1 mouse cellular context compared by ENCODE assay signal in the genomic region with DNA sequence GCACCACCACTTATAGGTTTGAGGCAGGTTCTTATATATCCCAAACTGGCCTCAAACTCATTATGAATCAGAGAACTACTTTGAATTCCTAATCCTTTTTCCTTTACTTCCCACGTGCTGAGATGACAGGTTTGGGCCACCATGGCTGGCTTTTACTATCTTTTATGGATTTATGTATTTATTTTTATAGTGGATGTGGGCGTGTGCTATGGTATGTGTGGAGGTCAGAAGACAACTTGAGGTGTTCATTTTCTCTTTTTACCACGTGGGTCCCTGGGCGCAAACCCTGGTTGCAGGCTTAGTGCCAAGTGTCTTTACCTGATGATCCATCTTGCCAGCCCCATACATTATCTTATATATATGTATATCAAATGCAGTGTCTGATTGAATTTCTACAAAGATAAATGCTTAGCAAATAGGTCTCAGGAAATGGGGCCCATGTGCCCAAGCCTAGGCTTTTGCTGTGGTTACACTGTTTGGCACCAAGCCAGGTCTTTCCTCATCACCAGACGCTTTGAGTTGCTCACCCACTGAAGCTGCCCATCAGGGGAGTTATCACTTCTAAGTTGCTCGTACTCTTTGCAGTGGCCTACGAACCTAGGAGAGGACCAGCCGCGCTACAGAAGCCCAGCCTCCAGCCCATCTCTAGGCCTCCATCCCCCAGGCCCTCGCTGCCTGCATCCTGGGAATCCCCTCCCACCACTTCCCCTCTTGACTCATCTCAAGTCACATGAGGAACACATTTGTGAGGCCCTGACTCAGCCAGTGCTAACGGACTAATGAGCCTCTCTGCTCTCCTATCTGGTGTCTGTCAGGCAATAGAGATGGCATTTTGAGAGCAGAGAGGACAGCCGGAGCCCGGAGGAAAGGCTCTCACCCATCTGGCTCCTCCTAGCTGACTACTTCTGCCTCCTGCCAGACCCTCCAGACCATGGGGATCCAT.
TF ChIP-seq lines count a peak whose summit lies in the region.

No protein-coding gene starts in this region.

TF ChIP-seq in CH12.LX, 34 proteins besides CTCF, POLR2A, EP300 and RAD21 (continued from another document):
- TF ChIP-seq USF1 (IDR thresholded peaks at IDR 0.05; ENCODE audit: low read depth, low read length) (peak; percentile 70), BHLHE40 (IDR thresholded peaks at IDR 0.05; ENCODE audit: low read depth, low read length) (peak; percentile 97), PAX5 (IDR thresholded peaks at IDR 0.05; ENCODE audit: low read length) (no peak), ETS1 (conservative IDR thresholded peaks at IDR 0.05; ENCODE audit: low read depth, low read length) (peak; percentile 94), MYC (IDR thresholded peaks at IDR 0.05; ENCODE audit: low read depth, low read length) (peak; percentile 48), IRF4 (IDR thresholded peaks at IDR 0.05; ENCODE audit: low read depth, low read length) (peak; percentile 89), UBTF (IDR thresholded peaks at IDR 0.05; ENCODE audit: low read depth, low read length) (no peak), CHD2 (IDR thresholded peaks at IDR 0.05; ENCODE audit: low read length) (peak; percentile 78), CHD1 (IDR thresholded peaks at IDR 0.05; ENCODE audit: low read depth, low read length) (no peak), RCOR1 (conservative IDR thresholded peaks at IDR 0.05; ENCODE audit: low read depth, low read length) (peak; percentile 32; the same call in 1 of the 2 replicates), ZMIZ1 (IDR thresholded peaks at IDR 0.05; ENCODE audit: low read depth, low read length) (0 out of 2 replicates have a peak, but pooled peaks have one; percentile 13), ZNF384 (IDR thresholded peaks at IDR 0.05; ENCODE audit: low read depth, low read length) (no peak), ZC3H11A (IDR thresholded peaks at IDR 0.05; ENCODE audit: low read depth, low read length) (no peak), MEF2A (IDR thresholded peaks at IDR 0.05; ENCODE audit: borderline replicate concordance, low read depth, low read length) (peak; percentile 77), MXI1 (IDR thresholded peaks at IDR 0.05; ENCODE audit: low read depth, low read length) (no peak; the same call in 1 of the 2 replicates), ELF1 (IDR thresholded peaks at IDR 0.05; ENCODE audit: low read depth, low read length) (no peak), NELFE (IDR thresholded peaks at IDR 0.05; ENCODE audit: low read depth, low read length) (no peak; the same call in 1 of the 2 replicates), MAZ (IDR thresholded peaks at IDR 0.05; ENCODE audit: low read depth, low read length) (0 out of 2 replicates have a peak, but pooled peaks have one; percentile 23), JUN (IDR thresholded peaks at IDR 0.05; ENCODE audit: insufficient read depth, low read depth, low read length) (peak; percentile 41; the same call in 1 of the 2 replicates), MAFK (IDR thresholded peaks at IDR 0.05; ENCODE audit: insufficient replicate concordance, low read length) (peak; percentile 70; the same call in 1 of the 2 replicates), MAX (IDR thresholded peaks at IDR 0.05; ENCODE audit: low read length) (peak; percentile 56), USF2 (conservative IDR thresholded peaks at IDR 0.05; ENCODE audit: low read depth, low read length) (0 out of 2 replicates have a peak, but pooled peaks have one; percentile 31), TCF12 (IDR thresholded peaks at IDR 0.05; ENCODE audit: low read depth, low read length) (peak; percentile 66; the same call in 1 of the 2 replicates), TBP (conservative IDR thresholded peaks at IDR 0.05; ENCODE audit: low read depth, low read length) (peak; percentile 56; the same call in 1 of the 2 replicates)
